Mouse (Mus musculus): ENCODE results near the gene Sec61b. TPM values are rescaled to one million over a fixed set of nuclear protein-coding genes. Genes with fewer than 3 reads are reported as not detected.

Sec61b gene
- polyA plus RNA-seq, 1 experiment from 2014 or later = 244 TPM

DNA sequence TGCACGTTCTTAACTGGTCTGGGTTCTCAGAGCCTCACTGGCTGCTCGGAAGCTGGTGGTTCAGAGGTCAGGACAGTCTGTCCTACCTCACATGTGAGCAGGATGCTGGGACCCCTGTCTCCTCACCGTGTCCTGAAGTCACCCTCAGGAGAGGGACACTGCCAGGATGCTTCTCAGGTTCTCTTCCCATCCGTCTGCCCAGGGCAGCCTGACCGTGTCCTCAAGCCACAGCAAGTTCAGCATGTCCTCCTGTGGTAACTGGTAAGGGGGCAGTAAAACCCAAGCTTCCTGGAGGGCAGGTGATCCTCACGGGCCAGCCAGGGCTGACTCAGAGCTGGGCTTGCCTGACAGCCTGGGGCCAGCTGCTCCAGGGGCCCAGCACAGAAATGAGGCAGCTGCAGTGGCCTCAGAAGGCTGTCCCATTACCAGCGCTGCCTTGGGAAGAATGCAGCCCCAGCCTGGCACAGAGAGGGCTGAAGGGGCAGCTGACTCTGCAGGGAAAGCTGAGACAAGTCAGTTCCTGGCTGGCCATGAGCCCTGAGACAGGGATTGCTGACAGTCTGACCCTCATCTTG is 23.4 kb downstream of the Sec61b start:
- Histone ChIP-seq H3K36me3 (ENCODE audit: control insufficient read depth, insufficient read depth, low read length) (no peaks in the 10 kb centered on the region), H3K9ac (ENCODE audit: low read depth, low read length) (no peak overlapping the region), H3K4me1 (ENCODE audit: control insufficient read depth, insufficient read depth, low read depth, low read length) (no peaks in the 10 kb centered on the region), H3K4me2 (ENCODE audit: low read length) (no peak overlapping the region), H3K4me3 (ENCODE audit: low read length) (no peak overlapping the region), H3K27ac (ENCODE audit: low read depth, low read length) (no peak overlapping the region), H3K9me3 (ENCODE audit: control insufficient read depth, low read length) (no peaks in the 10 kb centered on the region), H3K27me3 (replicated peaks; ENCODE audit: control insufficient read depth, insufficient read depth, low read length) (no peaks in the 10 kb centered on the region)
- ATAC-seq = no peak
- WGBS = 73% methylated on average over 7 of the region's 7 CpGs

DNA sequence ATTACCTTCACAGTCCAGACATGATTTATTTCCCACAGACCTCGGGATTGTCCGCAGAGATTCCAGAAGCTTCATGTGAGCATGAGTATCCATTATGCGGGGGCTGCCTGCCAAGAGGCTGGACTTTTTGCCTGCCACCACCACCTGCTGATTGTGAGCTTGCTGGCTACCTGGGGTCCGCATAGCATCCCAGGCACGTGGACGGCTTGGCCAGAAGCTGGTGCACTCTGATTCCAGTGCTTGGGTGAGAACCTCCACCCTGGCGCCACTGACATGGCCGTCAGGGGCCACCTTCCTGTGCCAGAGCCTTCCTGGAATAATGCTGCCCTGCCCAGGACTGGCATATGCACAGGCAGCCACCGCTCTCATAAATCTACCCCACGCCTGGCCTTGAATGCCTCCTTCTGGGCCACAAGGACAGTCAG is 24.7 kb downstream of the Sec61b start:
- no peak for ATAC-seq
- 76% methylated on average over 10 of the region's 10 CpGs for WGBS
- no peak overlapping the region for H3K27ac ChIP-seq (ENCODE audit: low read depth, low read length)

DNA sequence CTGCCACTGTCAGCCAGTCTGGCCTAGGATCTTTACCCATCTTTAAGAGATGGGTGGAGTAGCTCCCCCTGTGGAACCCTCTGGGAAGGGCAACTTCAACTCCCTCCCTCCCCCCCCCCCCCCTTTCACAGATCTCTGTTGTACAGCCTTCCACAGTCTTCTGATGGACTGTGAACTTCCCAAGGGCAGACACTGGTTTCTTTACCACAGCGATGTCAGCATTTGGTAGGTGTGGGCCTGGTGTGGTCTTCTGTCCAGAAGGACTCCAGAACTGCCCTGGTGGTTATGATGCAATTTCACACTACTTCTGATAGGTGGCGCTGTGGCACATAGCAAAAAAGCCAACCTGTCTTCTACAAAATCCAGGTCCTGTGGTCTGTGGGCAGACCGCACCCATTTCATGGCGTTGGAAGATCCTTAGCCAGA is 28.1 kb downstream of the Sec61b start:
- Histone ChIP-seq H3K9me3 (ENCODE audit: control insufficient read depth, low read length) (no peaks in the 10 kb centered on the region), H3K27ac (ENCODE audit: low read depth, low read length) (no peak overlapping the region), H3K4me3 (ENCODE audit: low read length) (no peak overlapping the region), H3K9ac (ENCODE audit: low read depth, low read length) (no peak overlapping the region), H3K4me1 (ENCODE audit: control insufficient read depth, insufficient read depth, low read depth, low read length) (no peaks in the 10 kb centered on the region), H3K4me2 (ENCODE audit: low read length) (peak overlapping the region; percentile 38), H3K36me3 (ENCODE audit: control insufficient read depth, insufficient read depth, low read length) (no peaks in the 10 kb centered on the region), H3K27me3 (replicated peaks; ENCODE audit: control insufficient read depth, insufficient read depth, low read length) (no peaks in the 10 kb centered on the region)
- ATAC-seq = peak; percentile 52; the same call in 1 of the 2 replicates
- WGBS = 25% methylated on average over 4 of the region's 4 CpGs

More for the DNA sequence above, 24.7 kb downstream of the Sec61b start:
- no peaks in the 10 kb centered on the region for H3K27me3 ChIP-seq (replicated peaks; ENCODE audit: control insufficient read depth, insufficient read depth, low read length)
- no peaks in the 10 kb centered on the region for H3K9me3 ChIP-seq (ENCODE audit: control insufficient read depth, low read length)
- H3K4me2 ChIP-seq (ENCODE audit: low read length) = no peak overlapping the region
- no peaks in the 10 kb centered on the region for H3K36me3 ChIP-seq (ENCODE audit: control insufficient read depth, insufficient read depth, low read length)
- no peak overlapping the region for H3K4me3 ChIP-seq (ENCODE audit: low read length)
- H3K9ac ChIP-seq (ENCODE audit: low read depth, low read length) = no peak overlapping the region
- H3K4me1 ChIP-seq (ENCODE audit: control insufficient read depth, insufficient read depth, low read depth, low read length) = no peaks in the 10 kb centered on the region

DNA sequence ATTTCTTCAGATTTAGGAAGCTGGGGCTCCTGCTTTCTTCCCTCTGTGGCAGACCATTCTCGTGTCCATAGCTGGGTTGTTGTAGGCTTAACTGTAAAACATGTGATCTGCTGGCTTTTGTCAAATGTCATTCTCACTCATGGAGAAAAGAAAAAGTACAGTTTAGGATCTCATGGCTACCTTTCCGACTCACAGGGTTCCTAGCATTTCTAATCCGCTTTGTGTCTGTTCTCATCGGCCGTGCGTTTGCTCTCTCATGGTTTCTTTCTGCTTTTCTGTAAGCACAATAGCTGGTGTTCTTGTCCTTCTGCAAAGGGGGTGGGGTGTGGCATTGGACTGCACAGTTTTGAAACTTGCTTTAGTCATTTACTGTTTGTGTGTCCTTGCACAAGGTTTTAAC is 28.6 kb downstream of the Sec61b start:
- H3K9ac ChIP-seq (ENCODE audit: low read depth, low read length) = no peak overlapping the region
- H3K4me3 ChIP-seq (ENCODE audit: low read length) = no peak overlapping the region
- H3K9me3 ChIP-seq (ENCODE audit: control insufficient read depth, low read length) = no peaks in the 10 kb centered on the region
- H3K36me3 ChIP-seq (ENCODE audit: control insufficient read depth, insufficient read depth, low read length) = no peaks in the 10 kb centered on the region
- WGBS = 80% methylated on average over 6 of the region's 6 CpGs
- H3K27me3 ChIP-seq (replicated peaks; ENCODE audit: control insufficient read depth, insufficient read depth, low read length) = no peaks in the 10 kb centered on the region
- peak overlapping the region; percentile 38 for H3K4me2 ChIP-seq (ENCODE audit: low read length)
- ATAC-seq = no peak
- H3K27ac ChIP-seq (ENCODE audit: low read depth, low read length) = no peak overlapping the region
- H3K4me1 ChIP-seq (ENCODE audit: control insufficient read depth, insufficient read depth, low read depth, low read length) = no peaks in the 10 kb centered on the region

DNA sequence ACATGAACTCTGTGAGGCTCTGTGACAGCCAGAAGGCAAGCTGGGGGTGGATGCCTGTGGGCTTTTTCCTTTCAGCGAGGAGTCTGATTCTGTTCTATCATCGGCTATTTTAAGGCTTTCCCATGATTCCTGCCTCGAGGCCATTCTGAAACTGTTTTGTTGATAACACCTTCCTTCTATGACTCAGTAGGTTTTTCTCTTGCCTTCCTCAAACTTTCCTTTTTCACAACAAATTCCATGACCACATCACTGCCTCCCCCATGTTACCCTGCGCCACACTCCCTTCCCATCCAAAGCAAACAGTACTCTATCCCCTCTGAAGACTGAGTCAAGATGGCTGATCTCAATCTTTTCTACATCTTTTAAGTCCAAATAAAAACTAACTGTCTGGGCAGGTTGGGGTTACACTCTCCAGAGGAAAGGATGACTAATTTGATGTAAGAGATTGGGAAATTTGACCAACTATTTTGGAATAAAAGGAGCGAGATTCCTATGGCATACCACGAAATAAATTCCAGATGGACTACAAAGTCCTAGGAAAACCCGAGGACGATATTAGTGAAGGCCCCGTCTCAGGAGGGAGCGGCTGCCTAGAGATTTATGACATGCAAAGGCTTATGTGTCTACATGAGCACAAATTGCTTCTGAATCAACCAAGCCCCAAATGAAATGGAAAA is 30.5 kb downstream of the Sec61b start:
- ATAC-seq = no peak
- Histone ChIP-seq H3K36me3 (ENCODE audit: control insufficient read depth, insufficient read depth, low read length) (no peaks in the 10 kb centered on the region), H3K9me3 (ENCODE audit: control insufficient read depth, low read length) (no peaks in the 10 kb centered on the region), H3K4me1 (ENCODE audit: control insufficient read depth, insufficient read depth, low read depth, low read length) (no peaks in the 10 kb centered on the region), H3K27me3 (replicated peaks; ENCODE audit: control insufficient read depth, insufficient read depth, low read length) (no peaks in the 10 kb centered on the region), H3K9ac (ENCODE audit: low read depth, low read length) (no peak overlapping the region), H3K27ac (ENCODE audit: low read depth, low read length) (no peak overlapping the region), H3K4me2 (ENCODE audit: low read length) (no peak overlapping the region), H3K4me3 (ENCODE audit: low read length) (no peak overlapping the region)
- 88% methylated on average over 10 of the region's 10 CpGs for WGBS

DNA sequence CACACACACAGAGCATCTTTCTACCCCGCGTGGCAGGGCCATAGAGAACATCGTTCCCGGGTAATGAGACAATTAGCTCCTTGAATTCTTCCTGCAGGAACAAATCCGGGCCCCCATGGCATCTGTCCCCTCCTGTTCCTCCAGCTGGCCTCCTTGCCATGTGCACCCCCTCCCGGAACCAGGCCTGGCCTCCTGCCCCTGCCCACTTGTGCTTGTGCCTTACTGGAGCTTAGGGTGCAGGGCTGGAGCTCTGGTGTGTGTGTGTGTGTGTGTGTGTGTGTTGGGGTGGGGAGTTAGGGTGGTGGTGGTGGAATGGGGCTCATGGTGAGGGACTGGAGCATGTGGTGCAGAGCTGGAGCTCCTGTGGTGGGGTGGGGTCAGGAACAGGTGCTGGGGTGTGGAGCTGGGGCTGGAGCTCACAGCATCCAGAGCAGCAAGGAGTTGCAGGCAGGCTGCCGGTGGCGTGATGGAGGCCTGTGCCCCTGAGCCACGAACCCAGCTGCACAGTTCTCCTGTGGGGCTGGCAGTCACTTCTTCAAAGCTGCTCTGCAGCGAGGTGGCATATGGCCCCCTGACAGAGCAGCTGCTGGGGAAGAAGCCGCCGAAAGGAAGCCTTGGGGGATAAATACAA is 44.2 kb downstream of the Sec61b start:
- Histone ChIP-seq H3K9me3 (ENCODE audit: control insufficient read depth, low read length) (no peaks in the 10 kb centered on the region), H3K27ac (ENCODE audit: low read depth, low read length) (peak overlapping the region; percentile 27), H3K4me3 (ENCODE audit: low read length) (no peak overlapping the region), H3K4me2 (ENCODE audit: low read length) (peak overlapping the region; percentile 16), H3K36me3 (ENCODE audit: control insufficient read depth, insufficient read depth, low read length) (no peaks in the 10 kb centered on the region), H3K27me3 (replicated peaks; ENCODE audit: control insufficient read depth, insufficient read depth, low read length) (no peaks in the 10 kb centered on the region), H3K4me1 (ENCODE audit: control insufficient read depth, insufficient read depth, low read depth, low read length) (peaks cover 5% of the 10 kb centered on the region; the same call in 1 of the 2 replicates), H3K9ac (ENCODE audit: low read depth, low read length) (peak overlapping the region; percentile 33; the same call in 1 of the 2 replicates)
- peak; percentile 66 for ATAC-seq
- WGBS = 26% methylated on average over 12 of the region's 12 CpGs

DNA sequence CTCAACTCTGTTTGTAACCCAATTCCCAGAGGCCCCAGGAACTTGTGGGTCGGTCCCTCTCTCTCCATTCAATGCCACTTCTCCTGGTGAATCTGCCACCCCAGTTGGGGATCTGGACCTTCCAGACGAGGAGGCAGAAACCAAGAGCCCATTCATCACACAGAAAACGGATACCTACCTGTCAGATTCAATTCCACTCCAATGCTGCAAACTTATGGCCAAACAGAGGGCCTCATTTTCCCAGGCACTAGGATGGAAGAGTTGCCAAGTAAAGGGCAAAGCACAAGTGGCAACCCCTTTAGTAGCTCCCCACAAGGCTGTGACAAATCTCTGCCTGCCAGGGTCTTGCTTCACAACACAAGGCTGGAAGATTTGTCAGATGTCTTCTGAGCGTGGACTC is 45.6 kb downstream of the Sec61b start:
- Histone ChIP-seq H3K27me3 (replicated peaks; ENCODE audit: control insufficient read depth, insufficient read depth, low read length) (no peaks in the 10 kb centered on the region), H3K36me3 (ENCODE audit: control insufficient read depth, insufficient read depth, low read length) (no peaks in the 10 kb centered on the region), H3K9ac (ENCODE audit: low read depth, low read length) (no peak overlapping the region), H3K4me1 (ENCODE audit: control insufficient read depth, insufficient read depth, low read depth, low read length) (peaks cover 5% of the 10 kb centered on the region; the same call in 1 of the 2 replicates), H3K9me3 (ENCODE audit: control insufficient read depth, low read length) (no peaks in the 10 kb centered on the region), H3K4me2 (ENCODE audit: low read length) (no peak overlapping the region), H3K4me3 (ENCODE audit: low read length) (no peak overlapping the region), H3K27ac (ENCODE audit: low read depth, low read length) (no peak overlapping the region)
- 65% methylated on average over 4 of the region's 4 CpGs for WGBS
- no peak for ATAC-seq

DNA sequence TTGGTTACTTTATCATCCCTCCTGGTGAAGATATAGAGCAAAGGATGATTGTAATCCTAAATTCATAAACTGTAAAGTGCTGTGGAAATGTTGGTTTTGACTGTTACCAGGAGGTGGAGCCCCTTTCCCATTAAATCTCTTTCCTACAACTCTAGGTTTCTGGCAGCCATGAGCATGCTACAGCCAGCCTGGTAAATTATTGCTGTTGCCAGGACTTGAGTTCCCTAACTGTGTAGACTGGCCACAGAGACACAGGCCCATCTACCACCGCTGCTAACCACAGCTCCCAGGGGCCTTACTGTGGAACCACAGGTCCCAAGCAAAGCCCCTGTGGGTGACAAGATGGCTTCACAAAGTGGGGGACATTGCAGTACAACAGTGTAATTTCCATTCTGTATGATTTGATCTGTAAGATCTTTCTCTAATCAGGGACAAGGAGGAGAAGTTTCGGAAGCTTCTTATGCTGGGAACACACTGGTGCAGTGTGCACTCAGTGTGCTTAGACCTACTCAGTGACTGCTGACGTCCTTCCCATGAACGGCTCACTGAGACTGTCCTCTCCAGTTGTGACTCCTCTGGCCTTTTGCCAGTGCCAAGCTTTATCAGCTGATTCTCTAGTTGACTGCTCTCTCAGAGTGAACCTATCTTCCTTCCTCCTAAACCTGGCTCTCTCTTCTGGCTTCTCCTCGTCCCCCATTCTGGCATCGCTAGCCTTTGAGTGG is 47.6 kb downstream of the Sec61b start:
- peak; percentile 79 for ATAC-seq
- H3K9me3 ChIP-seq (ENCODE audit: control insufficient read depth, low read length) = no peaks in the 10 kb centered on the region
- no peaks in the 10 kb centered on the region for H3K27me3 ChIP-seq (replicated peaks; ENCODE audit: control insufficient read depth, insufficient read depth, low read length)
- peaks cover 5% of the 10 kb centered on the region; the same call in 1 of the 2 replicates for H3K4me1 ChIP-seq (ENCODE audit: control insufficient read depth, insufficient read depth, low read depth, low read length)
- no peaks in the 10 kb centered on the region for H3K36me3 ChIP-seq (ENCODE audit: control insufficient read depth, insufficient read depth, low read length)
- no peak overlapping the region for H3K27ac ChIP-seq (ENCODE audit: low read depth, low read length)
- no peak overlapping the region for H3K9ac ChIP-seq (ENCODE audit: low read depth, low read length)
- no peak overlapping the region for H3K4me3 ChIP-seq (ENCODE audit: low read length)
- no peak overlapping the region for H3K4me2 ChIP-seq (ENCODE audit: low read length)
- 82% methylated on average over 6 of the region's 6 CpGs for WGBS

DNA sequence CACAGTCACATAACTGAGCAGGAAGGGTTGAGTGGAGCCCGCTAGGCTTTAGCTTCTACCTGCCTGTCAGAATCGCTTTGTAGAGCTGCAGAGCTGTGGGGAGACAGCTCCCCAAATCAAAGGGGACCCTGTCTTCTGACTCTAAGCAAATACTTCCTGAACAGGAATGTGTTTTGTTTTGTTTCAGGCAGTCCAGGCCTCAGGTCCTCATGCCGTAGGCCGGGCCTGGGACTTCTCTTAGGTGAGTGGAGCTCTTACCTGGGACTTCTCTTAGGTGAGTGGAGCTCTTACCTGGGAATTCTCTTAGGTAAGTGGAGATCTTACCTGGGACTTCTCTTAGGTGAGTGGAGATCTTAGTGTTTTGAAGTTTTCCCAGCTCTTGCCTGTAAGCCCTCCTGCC is 55.4 kb downstream of the Sec61b start:
- Histone ChIP-seq H3K9me3 (ENCODE audit: control insufficient read depth, low read length) (no peaks in the 10 kb centered on the region), H3K36me3 (ENCODE audit: control insufficient read depth, insufficient read depth, low read length) (no peaks in the 10 kb centered on the region), H3K27me3 (replicated peaks; ENCODE audit: control insufficient read depth, insufficient read depth, low read length) (no peaks in the 10 kb centered on the region), H3K27ac (ENCODE audit: low read depth, low read length) (no peak overlapping the region), H3K4me2 (ENCODE audit: low read length) (no peak overlapping the region), H3K4me3 (ENCODE audit: low read length) (no peak overlapping the region), H3K4me1 (ENCODE audit: control insufficient read depth, insufficient read depth, low read depth, low read length) (no peaks in the 10 kb centered on the region), H3K9ac (ENCODE audit: low read depth, low read length) (no peak overlapping the region)
- no peak for ATAC-seq
- 92% methylated on average over 4 of the region's 4 CpGs for WGBS
